Mouse (Mus musculus) heart, postnatal 0 days (tissue): ENCODE results near the gene Hamp.

Experiments used
- CTCF ChIP-seq: IDR thresholded peaks from 2 replicates; pipeline ENCODE4 v1.5.1; 2016; ENCODE audit warnings: antibody characterized with exemption, control low read depth, low read depth
- EP300 ChIP-seq: IDR thresholded peaks from 2 replicates; pipeline ENCODE4 v1.6.1; 2016; ENCODE audit warnings: antibody characterized with exemption, low read depth

- TF ChIP-seq CTCF (no peak), EP300 (no peak)
Measured at GRCm38 (mm10) chr7:30985357-30985756, 41.5 kb upstream of the Hamp start.
